ENCODE assay signal across 22 mouse cellular contexts in genomic region chr11:97389127-97389526, GRCm38 (mm10). TPM values are rescaled to one million over a fixed set of nuclear protein-coding genes. Genes with fewer than 3 reads are reported as not detected.
"Had no signal": no experiment of that assay in that cellular context is flagged by ENCODE, and none has a peak within 500 bp of the region (broad histone marks: within the 10 kb centered on the region; RNA-seq: fewer than 3 reads in every experiment).

No protein-coding gene starts in this region.

- DNase-seq: kidney, adult 18-20 months; kidney, adult 9 months; kidney, postnatal 25 days; layer of hippocampus, adult 9-11 months; liver; retina, postnatal 1 day; right cerebral cortex, postnatal 25 days; spleen, adult 18-20 months; thymus, postnatal 25 days had no signal

- H3K4me3 ChIP-seq: layer of hippocampus, adult 2 months; limb, embryonic 10.5 days; limb, embryonic 13.5 days; liver, embryonic 12.5 days; liver, embryonic 15.5 days; megakaryocyte, embryonic 14.5 days; midbrain, embryonic 10.5 days; midbrain, embryonic 13.5 days; myocyte; neural tube, embryonic 13.5 days; stomach, embryonic 15.5 days had no signal

- H3K27ac ChIP-seq: layer of hippocampus, adult 2 months; limb, embryonic 10.5 days; limb, embryonic 13.5 days; liver, embryonic 12.5 days; liver, embryonic 15.5 days; midbrain, embryonic 10.5 days; midbrain, embryonic 13.5 days; neural tube, embryonic 13.5 days; stomach, embryonic 15.5 days had no signal

- H3K9ac ChIP-seq: limb, embryonic 13.5 days; liver, embryonic 12.5 days; liver, embryonic 15.5 days; midbrain, embryonic 13.5 days; neural tube, embryonic 13.5 days; stomach, embryonic 15.5 days had no signal

- H3K4me1 ChIP-seq: limb, embryonic 10.5 days; limb, embryonic 13.5 days; liver, embryonic 15.5 days; midbrain, embryonic 10.5 days had no signal

- H3K9me3 ChIP-seq: limb, embryonic 10.5 days; limb, embryonic 13.5 days; liver, embryonic 12.5 days; liver, embryonic 15.5 days; megakaryocyte, embryonic 14.5 days; midbrain, embryonic 10.5 days; midbrain, embryonic 13.5 days; neural tube, embryonic 13.5 days; stomach, embryonic 15.5 days had no signal

- ATAC-seq: intestine, embryonic 16.5 days; liver, embryonic 12.5 days; midbrain, embryonic 13.5 days; midbrain, embryonic 16.5 days had no signal

- H3K4me2 ChIP-seq: limb, embryonic 13.5 days; liver, embryonic 12.5 days; liver, embryonic 15.5 days; midbrain, embryonic 13.5 days; neural tube, embryonic 13.5 days; stomach, embryonic 15.5 days had no signal

- H3K27me3 ChIP-seq: limb, embryonic 13.5 days; liver, embryonic 12.5 days; liver, embryonic 15.5 days; megakaryocyte, embryonic 14.5 days; midbrain, embryonic 13.5 days; neural tube, embryonic 13.5 days; stomach, embryonic 15.5 days had no signal

RNA-seq across cellular contexts. Expression of gene Gpr179, which starts 37.2 kb away (rescaled TPM):
- polyA plus RNA-seq: liver, embryonic 12.5 days; liver, embryonic 15.5 days had no signal
